Mouse (Mus musculus): ENCODE results near the gene Eda.

- TF ChIP-seq EP300 (IDR thresholded peaks at IDR 0.05; ENCODE audit: low read depth): no peak
- TF ChIP-seq CTCF (IDR thresholded peaks at IDR 0.05; ENCODE audit: low read depth): no peak
These were observed 433.8 kb downstream of the Eda start for GRCm38 (mm10) chrX:100409245-100409644.
